Mouse (Mus musculus) CD4-positive helper T cell, adult 2 months (primary cell): ENCODE results near the gene Syap1.
"Not testable (repeated sequence)": the region's sequence is repeated elsewhere in the genome, so short reads cannot be mapped to it uniquely, and the experiment has no call there.

Source experiments
- DNase-seq: peaks from one replicate; pipeline ENCODE4 v3.0.0-alpha.2; 2012; ENCODE audit warnings: low read depth, missing footprints, low spot score

Gene Syap1

DNA sequence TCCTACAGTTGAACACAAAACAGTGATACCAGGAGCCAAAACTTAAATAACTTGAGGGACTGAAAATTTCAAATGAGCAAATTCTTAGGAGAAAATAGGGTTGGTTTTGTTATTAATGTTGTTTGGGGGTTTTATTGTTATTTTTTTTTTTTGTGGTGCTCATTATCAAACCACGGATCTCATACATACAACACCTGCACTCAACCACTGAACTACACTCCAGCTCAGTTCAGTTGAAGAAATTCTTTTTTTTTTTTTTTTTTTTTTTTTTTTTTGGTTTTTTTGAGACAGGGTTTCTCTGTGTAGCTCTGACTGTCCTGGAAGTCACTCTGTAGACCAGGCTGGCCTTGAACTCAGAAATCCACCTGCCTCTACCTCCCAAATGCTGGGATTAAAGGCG is 57.9 kb downstream of the Syap1 start:
- not testable (repeated sequence) for DNase-seq

DNA sequence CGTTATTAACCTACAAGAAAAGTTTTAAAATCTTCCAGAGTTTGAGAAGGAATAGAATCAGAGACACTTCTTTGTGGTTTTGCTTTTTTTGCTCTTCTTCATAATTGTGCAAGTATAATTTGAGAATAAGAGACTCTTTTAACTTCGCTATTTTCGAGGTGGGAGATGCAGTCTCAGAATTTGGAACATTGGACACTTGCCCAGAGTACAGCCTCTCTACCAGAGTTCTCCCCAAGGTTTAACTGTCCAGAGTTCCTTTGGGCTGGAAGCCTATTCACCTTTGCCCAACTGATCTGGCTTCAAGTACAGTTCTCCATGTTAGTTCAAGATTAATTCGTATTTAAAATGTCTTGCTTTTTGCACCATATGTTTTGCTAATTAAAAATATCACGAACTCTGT is 58.5 kb downstream of the Syap1 start:
- no peak for DNase-seq

DNA sequence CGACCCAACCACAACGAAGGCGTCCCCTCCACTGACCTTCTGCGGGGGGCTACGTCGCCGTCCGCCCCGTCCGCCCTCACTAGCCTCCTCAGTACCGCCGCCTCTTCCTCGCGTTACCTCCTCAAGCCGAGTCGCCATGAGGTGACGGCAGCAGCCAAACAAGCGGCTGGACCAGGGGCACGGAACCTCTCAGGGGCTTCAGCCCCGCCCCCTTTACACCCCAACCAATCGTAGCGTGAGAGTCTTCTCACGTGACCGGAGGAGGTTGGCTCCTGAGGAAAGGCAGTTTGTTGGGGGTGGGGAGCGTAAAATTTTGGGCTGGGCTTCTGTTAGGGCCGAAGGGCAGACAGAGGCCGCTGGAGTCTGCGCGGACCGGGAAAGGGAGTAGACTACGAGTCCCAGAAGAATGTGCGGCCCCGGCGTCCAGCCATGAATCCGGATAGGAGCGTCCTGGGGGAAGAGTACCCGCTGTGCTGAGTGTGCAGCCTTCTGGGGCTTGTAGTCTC is 59.0 kb downstream of the Syap1 start, which contains the start of gene Txlng:
Txlng (minus strand) TSS at position 252 of the 506 bp plus-strand sequence.
- DNase-seq = peak; percentile 96

DNA sequence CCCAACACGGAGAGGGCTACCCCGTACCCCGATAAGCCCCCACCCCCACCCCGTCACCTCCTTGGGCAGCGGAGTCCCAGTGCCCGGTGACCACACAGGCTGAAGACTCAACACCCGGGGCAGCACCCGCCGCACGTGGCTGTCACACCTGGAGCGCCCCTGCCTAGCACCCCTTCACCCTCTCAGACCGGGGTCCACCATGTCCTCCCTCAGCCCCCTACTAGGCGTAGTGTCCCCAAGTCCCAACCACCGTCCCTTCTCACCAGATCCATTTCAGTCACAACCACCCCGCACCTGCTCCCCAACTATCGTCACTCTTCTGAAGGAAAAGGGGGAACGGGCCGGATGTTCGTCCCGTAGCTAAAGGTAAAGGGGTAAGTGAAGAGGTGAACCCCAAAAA is 59.5 kb downstream of the Syap1 start:
- DNase-seq = no peak

DNA sequence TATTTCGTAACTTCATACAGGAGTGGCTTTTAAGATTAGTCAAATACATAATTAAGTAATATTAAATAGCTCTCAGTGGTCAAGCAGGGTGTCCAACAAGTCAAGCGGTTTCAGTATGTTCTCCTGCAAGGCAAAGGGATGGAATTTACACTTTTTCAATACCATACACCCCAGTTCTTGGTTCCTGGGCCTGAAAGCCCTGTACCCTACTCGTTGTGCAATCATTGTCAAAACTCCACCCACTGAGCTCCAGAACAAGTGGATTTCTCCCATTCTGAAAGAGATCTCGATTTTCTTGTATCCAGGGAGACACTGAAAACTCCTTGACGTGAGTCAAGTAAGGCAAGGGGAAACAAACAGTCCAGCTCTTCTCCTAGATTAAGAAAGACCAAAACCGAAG is 60.2 kb downstream of the Syap1 start:
- peak; percentile 2 for DNase-seq
